Mouse (Mus musculus) thymus, postnatal 10 days (tissue): ENCODE results near the gene Snrpg.
"Not testable (repeated sequence)": the region's sequence is repeated elsewhere in the genome, so short reads cannot be mapped to it uniquely, and the experiment has no call there.

ENCODE experiments used
- DNase-seq, 2 experiments: peaks; one replicate each; pipeline ENCODE4 v3.0.0; 2021; ENCODE audit warnings: low spot score in 2 of 2

Gene Snrpg

GRCm38 (mm10) chr6:86366853-86367249 lies 4.3 kb upstream of the Snrpg start:
- no peak for DNase-seq

DNA sequence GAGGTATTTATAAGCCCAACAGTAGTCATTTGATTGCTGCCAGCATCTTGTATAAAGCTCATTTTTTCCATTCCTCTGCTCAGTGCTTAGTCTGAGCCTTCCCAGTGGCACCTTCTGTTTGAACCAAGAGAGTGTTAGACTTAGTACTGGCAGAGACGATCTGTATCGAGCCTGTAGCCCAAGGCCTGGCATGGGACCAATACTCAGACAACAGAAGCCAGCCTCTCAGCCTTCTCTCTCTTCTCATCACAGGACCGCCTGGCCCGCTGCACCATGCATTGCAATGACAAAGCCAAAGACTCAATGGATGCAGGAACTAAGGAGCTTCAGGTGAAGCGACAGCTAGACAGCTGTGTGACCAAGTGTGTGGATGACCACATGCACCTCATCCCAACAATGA lies 2.6 kb upstream of the Snrpg start:
- no peak for DNase-seq

DNA sequence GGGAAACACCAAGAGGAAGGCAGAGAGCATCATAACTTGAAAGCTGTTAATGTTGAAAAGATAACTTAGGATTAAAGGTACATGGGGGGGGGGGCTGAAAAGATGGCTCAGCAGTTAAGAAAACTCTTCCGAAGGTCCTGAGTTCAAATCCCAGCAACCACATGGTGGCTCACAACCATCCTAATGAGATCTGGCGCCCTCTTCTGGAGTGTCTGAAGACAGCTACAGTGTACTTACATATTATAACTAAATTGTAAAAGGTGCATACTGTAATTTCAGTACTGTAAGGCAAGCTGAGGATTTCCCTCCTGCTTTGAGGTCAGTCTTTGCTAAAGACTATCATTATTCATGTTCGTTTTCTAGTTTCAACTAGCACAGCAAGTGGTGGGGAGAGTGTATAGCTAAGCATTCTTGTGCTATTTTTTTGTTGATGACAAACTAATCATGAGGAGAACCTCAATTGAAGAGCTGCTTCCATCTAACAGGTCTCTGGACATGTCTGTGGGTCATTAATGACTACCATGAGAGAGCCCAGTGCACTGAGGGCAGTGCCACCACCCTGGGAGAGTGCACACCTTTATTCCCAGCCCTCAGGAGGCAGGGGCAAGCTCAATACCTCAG lies 901 bp upstream of the Snrpg start:
- DNase-seq: peak in 1 of 2 experiments; percentile 46

DNA sequence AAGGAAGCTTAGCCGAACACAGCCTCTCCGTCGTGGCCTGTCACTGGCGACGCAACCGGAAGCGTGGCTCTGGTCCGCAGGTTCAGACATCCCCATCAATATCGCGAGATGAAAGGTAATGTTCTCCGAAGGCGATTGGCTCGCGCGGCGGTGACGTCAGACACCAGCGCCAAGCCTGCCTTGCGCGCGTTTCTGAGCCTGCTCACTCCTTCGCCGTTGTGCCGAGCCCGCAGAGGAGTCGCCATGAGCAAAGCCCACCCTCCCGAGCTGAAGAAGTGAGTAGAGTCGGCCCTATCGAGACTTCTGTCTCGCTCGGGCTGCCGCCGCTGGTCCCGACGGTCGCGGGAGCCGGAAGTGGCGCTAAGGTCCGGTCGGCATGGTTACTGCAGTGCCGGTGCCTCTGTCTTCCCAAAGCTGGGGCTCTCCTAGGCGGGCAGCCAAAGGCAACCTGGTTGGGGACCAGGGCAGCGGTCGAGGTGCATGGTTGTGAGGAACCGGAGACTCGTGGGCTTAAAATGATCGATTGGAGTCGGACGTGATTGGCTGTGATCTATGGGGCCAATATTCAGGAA lies 322 bp downstream of the Snrpg start:
- DNase-seq: peak; percentile 94

GRCm38 (mm10) chr6:86371950-86372516 lies 929 bp downstream of the Snrpg start:
- no peak for DNase-seq

GRCm38 (mm10) chr6:86373556-86373955 lies 2.5 kb downstream of the Snrpg start:
- DNase-seq: no peak

- no peak for DNase-seq
Observed at GRCm38 (mm10) chr6:86378341-86378740, 7.2 kb downstream of the Snrpg start.

DNA sequence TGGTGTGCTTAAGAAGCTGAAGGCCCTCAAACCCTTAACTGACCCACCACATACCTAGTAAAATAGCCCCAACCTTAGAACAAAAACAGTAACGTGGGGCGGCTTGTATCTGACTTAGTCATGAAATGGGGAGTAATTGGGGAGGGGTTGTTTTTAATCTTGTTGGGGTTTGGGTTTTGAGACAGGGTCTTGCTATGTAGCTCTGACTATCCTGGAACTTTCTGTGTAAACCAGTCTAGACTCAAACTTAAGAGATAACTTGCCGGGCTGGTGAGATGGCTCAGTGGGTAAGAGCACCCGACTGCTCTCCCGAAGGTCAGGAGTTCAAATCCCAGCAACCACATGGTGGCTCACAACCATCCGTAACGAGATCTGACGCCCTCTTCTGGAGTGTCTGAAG lies 9.0 kb downstream of the Snrpg start:
- not testable (repeated sequence) for DNase-seq

DNA sequence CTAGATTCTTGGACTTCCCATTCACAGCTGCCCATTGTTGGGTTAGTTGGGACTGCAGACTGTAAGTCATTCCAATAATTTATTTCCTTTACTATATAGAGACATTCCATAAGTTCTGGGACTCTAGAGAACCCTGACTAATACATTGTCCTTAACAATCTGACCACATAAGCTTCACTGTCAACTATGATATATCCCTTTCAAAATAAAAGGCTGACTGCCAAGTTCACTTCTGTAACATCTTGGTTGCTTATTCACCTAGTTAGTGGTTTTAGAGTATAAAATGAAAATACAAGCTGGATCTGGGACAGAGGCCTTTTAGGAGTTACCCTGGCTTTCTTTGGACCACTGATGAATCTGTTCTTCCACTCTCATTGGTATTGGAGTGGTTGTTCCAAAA lies 11.4 kb downstream of the Snrpg start:
- no peak for DNase-seq

- no peak for DNase-seq
Observed at GRCm38 (mm10) chr6:86383370-86383769, 12.3 kb downstream of the Snrpg start.

DNA sequence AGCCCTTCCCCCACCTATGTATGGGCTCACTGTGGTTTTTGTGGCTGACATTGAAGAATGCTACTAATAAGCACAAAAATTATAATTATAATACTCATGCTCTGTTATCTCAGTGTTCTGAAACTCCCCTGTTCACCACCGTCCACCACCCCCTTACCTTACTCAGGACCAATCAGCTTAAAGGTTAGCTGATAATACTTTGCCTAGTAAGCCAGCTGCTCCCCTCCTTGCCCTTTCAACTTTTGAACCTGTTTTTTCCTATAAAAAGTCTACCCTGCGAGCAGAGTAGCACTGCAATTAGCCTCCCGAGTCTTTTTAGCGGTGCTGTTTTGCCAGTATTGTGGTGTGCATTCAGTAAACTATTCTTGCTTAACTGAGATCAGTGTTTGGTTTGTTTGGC lies 13.6 kb downstream of the Snrpg start:
- no peak for DNase-seq

DNA sequence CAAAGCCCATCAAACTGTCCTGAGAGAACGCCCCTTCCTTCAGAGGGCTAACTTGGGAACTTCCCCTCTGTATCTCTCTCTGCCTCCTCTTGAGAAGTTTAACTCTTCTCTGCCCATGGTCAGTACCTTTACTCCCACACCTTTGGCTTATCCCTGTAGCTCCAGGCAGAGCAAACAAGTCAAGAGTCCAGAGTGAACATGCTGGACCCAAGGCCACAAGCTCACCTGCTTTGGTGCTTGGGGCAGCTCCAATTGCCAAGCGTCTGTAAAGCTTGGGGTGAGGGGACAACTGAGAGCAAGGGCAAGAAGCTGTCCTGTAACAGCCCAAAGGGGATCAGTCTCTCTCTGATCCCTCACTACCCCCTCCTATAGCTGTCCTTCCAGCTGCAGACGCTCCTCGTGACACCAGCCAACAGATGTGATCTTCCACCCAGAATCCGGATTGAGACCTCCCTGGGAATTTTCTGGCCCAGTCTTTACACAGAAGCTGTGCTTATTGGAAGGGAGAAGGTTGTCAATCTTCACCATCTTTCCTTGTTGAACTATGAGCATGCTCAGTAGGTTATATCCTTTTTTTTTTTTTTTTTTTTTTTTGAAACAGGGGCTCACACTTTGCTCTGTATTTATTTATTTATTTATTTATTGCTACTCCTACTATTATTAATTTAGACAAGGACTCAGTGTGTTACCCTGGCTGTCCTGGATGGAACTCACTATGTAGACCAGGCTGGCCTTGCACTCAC lies 14.4 kb downstream of the Snrpg start:
- no peak for DNase-seq

GRCm38 (mm10) chr6:86387313-86387712 lies 16.2 kb downstream of the Snrpg start:
- DNase-seq: no peak

GRCm38 (mm10) chr6:86388461-86388860 lies 17.4 kb downstream of the Snrpg start:
- DNase-seq: no peak

DNA sequence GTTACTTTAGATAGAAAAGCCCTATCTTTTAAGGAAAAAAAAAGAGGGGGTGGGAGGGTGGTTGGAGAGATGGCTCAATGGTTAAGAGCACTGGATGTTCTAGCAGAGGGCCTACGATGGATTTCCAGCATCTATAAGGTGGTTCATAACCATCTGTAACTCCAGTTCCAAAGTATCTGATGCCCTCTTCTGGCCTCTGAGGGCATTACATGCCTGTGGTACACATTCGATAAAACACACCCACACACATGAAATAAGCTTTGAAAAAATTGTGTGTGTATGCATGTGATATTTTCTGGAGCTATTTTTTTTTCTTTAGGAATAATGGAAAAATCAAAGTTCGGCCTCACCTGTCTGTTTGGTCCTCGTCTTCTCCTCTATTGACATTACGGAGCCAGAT lies 20.2 kb downstream of the Snrpg start:
- DNase-seq: no peak

DNA sequence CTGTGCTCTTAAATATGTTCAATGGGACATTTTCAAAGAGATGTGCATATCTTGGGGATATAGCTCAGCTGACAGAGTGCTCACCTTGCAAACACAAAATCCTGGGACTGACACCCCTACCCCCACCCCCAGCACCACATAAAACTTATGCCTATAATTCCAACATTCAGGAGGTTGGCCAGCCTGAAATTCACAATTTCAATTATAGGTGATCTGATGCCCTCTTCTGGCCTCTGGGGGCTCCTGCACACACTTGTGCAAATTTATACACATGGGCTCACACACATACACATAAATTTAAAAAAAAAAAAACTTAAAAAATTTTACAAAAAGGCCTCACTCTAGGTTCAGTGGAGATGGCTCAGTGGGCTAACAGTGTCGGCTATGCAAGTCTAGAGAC lies 22.1 kb downstream of the Snrpg start:
- no peak for DNase-seq

- no peak for DNase-seq
Observed at GRCm38 (mm10) chr6:86394078-86394720, 23.1 kb downstream of the Snrpg start.

DNA sequence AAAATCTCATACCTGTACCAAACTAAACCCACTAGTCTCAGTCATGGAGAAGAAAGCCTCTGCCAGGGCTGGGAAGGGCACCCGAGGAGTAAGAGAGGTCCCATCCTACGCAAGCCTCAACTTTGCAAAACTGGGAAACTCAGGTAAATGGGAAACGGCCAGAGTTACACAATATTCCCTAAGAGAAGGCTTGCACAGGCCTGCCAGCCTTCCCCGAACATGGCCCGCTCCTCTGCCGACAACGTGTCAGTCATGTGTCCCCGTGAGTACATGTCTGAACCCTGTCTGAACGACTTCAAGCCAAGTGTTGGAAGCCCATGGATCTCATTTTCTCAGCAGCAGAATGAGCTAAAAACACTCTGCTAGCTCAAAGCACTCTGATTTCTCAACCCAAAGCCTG lies 23.9 kb downstream of the Snrpg start:
- DNase-seq: no peak

DNA sequence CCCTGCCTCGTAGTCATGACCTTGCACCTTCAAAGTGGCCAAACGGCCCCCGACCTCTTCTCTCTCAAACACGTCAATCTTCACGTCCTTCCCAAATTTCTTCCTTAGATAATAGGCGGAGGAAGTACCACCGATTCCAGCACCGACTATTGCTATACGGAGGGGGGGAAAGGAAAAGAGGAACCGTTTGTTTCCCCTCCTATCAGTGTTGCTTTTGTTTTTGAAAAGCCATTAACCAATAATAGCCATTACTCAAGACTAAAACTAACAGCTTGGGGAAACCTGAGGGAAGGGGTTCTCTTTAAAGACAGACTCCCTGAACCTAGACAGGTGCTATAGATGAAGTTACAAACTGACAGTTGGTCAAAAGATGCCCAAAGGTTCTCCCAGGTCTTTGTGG lies 24.9 kb downstream of the Snrpg start:
- DNase-seq: no peak

- DNase-seq: peak; percentile 74 to 77
Observed at GRCm38 (mm10) chr6:86396581-86397256, 25.6 kb downstream of the Snrpg start, which contains the start of gene Pcyox1. Gene Pcyox1, minus strand, starts transcription at chr6:86397154.

- no peak for DNase-seq
Observed at GRCm38 (mm10) chr6:86397257-86397980, 26.3 kb downstream of the Snrpg start.
